Mouse (Mus musculus) ovary, postnatal 10 days (tissue): ENCODE measurements around the gene Mylk2.

ENCODE experiments used
- DNase-seq: peaks from one replicate; pipeline ENCODE4 v3.0.0; 2022; ENCODE audit warnings: low spot score

Gene Mylk2

DNA sequence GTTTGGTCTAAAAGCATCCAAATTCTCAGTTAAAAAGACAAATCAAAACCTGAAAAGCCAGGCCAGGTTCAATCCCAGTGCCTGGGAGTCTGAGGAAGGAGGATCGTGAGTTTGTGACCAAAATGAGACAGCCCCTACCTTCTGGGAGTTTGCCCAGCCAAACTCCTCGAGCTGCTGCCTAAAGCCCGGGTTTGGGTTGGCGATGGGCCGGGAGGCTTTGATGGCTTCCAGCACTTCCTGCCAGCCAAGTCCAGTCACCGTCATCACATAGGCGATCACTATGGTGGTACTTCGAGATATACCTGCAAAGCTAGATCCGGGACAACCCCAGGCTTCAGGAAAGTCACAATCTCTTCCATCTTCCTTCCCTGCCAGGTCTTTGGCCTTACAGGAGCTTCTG lies 32.9 kb downstream of the Mylk2 start:
- DNase-seq, result no peak

DNA sequence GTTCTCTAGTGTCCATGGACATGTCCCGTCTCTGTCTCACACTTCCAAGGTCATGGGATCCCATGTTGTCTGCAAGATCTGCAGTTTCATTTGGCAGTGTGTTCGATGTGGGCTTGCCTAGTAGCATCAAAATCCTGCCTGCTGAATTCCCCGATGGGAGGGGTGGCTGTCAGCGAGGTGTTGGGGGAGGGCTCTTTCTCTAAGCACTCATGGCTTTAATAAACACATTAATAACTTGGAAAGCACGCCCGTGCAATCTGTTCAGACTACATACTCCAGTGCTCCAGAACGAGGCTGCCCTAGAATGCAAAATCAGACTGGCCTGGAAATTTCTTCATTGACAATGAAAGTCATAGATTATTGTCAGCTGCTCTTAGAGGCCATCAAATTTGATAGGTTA lies 35.9 kb downstream of the Mylk2 start:
- DNase-seq, result no peak

- DNase-seq, result no peak
Observed at GRCm38 (mm10) chr2:152948438-152949020, 37.4 kb downstream of the Mylk2 start.

DNA sequence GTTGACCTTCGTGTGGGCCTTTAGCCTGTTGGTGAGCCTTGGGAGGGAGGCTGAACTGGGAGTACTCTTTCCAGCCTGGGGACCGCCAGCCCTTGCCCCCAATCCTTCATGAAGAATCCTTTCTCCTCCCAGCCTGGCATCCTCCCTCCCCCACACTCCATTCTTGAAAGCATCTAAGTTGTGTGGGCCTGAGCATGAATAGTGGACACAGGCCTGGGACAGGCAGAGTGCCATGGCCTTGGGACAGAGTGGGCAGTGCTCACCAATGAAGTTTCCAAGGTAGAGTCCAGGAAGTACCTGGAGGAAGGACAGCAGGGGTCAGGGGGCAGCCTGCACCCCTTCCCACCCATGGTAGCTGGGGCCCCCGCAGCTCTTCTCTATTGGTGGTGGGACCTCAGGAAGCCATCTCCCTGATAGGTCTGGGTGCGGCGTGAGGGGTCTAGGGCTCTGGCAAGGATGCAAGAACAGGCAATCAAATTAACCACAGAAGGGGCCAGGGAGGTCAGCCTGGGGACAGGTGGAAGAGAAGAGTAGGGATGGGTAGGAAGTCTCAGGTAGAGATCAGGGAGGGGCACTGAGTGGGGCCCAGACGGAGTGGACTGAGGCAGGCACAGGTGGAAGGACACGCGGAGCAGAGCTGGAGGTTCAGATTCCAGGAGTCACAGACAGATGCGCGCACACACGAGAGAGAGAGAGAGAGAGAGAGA lies 39.4 kb downstream of the Mylk2 start:
- no peak for DNase-seq

DNA sequence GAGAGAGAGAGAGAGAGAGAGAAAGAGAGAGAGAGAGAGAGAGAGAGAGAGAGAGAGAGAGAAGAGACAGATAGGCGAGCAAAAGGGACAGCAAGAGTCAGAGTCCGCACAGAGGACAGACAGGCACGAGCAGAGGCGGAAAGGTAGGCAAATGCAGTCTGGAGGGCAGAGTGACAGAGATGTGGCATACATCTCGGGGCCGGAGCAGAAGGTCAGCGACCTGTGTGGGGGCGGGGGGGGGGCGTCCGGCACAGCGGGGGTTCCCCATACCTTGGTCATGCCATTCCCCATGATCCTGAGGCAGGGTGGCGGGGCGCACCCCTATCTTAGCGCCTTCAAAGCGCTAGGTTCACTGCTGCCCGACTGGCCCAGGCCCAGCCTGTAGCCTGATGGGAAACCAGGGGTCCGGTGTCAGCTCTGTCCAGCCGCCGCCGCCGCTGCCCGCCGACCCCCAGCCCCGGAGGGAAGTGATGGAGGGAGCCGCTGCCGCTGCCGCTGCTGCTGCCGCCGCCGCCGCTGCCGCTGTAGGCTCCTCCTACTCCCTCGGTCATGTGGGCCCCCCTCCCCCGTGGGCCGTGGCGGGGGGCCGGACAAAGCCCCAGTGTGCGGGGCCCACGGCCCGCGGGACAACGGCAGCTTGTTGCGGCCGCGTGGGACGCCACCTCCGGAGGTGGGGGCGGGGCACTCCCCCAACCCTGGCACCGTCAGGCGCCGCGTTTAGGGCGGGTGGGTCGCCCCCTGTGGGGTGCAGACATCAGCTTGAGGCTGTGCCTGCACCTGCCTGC lies 40.1 kb downstream of the Mylk2 start, which contains the start of gene Dusp15:
Gene Dusp15, minus strand, starts transcription at position 634 of the 785 bp plus-strand sequence.
- DNase-seq, result no peak

GRCm38 (mm10) chr2:152951850-152952720 lies 40.9 kb downstream of the Mylk2 start:
- no peak for DNase-seq

DNA sequence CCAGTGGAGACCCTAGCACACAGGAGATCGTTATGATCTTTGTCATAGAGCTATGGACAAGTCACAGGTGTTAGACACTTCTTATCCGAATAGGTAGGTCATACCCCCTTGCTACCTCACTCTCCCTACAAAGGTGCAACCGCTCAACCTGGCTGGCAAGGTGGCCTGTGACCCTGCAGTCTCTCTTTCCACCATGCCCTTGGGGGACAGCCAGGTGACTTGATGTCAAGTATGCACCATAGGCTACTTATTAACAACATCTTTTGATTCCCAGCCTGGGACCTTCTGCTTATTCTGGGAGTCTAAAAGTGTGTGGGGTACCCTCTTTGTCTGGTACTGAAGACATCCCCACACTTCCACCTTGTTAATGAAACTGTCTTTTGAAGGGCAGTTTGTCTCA lies 47.0 kb downstream of the Mylk2 start:
- no peak for DNase-seq

DNA sequence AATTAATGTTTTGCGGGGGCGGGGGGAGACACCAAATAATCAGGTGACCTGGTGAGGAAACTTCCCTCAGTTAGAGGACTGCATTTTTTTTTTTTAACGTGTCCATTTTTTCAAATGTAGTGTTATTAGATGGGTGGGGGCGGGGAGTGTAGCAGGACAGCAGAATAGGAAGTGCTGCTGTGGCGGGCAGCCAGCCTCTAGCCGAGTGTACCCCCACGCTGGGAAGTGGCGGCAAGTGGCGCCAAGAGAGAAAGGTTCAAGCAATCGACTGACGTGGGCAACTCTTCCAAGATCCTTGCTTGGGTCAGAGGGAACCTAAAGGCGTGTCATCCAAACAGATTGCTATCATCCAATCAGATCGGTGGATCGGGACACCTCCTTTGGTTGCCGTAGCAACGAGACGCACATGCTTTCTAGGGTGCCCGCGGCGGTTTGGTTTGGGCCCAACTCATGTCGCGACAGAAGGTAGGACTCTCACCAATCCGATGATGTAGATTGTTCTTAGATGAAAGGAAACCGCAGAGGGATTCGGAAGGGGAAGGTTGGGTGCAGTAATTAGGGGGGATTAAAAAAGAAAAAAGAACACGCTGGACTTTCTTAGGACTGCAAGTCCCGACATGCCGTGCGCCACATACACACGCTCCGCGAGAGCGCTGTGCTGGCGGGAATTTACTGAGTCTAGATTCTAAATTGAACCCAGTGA lies 51.1 kb downstream of the Mylk2 start, which contains the start of gene Ttll9:
Gene Ttll9, plus strand, starts transcription at position 395 of the 703 bp plus-strand sequence.
- DNase-seq, result peak; percentile 44

- DNase-seq, result no peak
Observed at GRCm38 (mm10) chr2:152965555-152965954, 54.4 kb downstream of the Mylk2 start.
